Mouse (Mus musculus): ENCODE measurements around the gene Reln. TPM values are rescaled to one million over a fixed set of nuclear protein-coding genes. Genes with fewer than 3 reads are reported as not detected.

Gene Reln
- polyA plus RNA-seq, 2 experiments from 2014 or later, result 0.46 TPM; not detected in 1

DNA sequence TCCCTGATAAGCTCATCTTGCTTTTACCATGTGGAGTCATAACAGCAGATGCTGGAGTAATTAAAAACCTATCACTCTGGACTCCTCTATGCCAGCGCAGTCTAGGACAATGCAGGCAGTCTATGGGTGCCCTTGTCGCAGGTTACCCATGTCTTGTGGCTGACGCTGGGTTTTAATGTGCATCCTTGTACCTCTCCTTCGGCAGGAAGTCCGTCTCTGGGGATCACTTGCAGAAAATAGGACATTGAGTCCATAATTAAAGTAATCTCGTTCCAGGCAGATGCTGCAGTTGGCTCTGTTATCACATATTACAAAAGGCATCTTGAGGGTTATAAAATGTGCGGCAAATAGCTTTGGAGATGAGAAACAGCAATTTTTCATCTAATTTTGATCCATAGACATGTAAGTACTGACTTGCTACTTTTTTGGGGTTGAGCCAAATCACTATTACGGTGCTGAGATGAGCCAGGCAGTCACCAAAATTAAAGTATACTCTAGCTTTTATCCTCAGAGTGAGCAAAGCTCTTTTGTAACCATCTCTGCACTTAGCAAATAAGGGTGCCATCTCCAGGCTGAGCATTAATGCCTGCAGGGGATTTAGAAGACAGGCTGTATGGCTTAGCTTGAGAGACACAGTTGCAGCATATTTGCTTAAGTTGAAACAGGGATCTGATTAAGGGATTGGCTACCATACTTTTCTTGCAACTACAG lies 136.0 kb downstream of the Reln start:
- no peak for ATAC-seq

GRCm38 (mm10) chr5:22197926-22198325 lies 146.6 kb downstream of the Reln start:
- no peak for ATAC-seq

GRCm38 (mm10) chr5:22196891-22197290 lies 147.6 kb downstream of the Reln start:
- no peak for ATAC-seq

DNA sequence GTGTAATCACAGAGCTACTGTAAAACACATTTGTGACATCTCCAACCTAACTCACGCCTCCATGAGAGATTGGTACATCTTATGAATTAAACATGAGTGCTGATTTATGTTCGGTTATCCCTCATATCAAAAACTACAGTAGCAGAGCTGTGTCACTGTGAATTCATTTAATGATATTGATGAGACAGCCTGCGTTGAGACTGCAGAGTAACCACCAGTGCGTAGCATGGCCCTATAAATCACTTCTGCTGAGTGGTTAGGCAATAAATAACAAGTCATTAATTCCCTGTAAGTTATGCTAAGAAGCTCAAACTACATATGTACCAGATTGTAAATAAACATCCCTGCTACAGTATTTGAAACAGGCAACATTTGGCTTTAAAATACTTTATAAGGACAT lies 148.0 kb downstream of the Reln start:
- no peak for ATAC-seq

DNA sequence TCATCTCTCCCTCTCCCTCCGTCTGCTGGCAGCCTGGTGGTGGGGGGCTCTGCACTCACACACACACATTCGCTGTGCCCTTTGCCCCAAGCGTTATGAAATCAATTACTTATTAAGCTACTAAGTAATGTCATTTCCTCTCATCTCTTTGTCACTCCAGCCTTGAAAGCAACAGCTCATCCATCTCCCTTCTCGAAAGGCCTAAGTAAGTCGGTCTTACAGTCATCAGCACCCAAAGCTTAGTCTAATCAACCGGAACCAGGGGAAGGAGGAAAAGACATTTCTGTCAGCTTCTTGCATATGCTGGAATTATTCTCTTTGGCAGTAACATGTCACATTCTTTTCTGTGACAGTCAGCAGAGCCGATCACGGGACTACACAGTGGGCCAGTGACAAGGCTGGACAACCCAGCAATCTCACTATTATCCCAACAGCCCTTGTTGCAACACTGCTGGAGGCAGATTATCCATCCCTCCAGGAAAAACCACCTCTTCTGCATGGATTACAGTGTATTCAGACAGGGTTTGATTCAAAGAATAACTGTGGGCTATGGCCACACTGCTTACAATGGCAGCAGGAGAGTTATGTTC lies 149.1 kb downstream of the Reln start:
- no peak for ATAC-seq

DNA sequence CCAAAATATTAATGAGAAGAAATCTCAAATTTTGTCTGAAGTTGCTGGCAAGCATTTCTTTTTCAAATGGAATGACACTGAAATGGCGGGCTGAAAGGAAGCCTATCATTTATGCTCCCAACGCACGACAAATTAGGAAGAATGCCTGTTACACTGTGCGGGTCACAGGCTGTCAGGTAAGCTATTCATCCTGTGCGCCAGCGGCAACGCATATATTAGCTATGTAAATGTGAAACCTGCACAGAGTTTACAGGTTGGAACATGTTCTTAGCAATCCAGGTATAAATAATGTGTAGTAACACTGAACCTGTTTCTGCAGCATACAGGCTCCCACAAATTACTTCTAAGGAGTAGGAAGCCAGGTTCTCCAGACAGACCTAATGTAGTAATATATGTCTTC lies 152.7 kb downstream of the Reln start:
- ATAC-seq, result no peak

DNA sequence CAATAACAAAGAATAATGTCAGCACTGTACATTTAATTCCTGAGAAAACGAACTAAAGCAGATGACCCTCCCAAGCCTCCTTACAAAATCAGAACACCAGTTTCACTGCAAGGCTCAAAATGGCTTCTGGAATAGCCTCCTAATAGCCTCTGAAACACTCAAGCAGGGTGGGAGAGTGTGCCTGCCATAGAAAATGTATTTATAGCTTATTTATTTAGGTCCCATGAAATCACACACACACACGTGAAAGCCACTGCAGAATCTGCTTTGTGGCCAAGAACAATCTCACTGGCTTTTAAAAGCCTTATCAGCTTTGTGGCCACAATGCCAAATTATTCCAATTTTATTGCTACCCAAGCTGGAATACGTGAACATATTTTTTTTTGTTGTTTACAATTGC lies 154.2 kb downstream of the Reln start:
- no peak for ATAC-seq

GRCm38 (mm10) chr5:22187599-22187998 lies 156.9 kb downstream of the Reln start:
- ATAC-seq, result no peak

DNA sequence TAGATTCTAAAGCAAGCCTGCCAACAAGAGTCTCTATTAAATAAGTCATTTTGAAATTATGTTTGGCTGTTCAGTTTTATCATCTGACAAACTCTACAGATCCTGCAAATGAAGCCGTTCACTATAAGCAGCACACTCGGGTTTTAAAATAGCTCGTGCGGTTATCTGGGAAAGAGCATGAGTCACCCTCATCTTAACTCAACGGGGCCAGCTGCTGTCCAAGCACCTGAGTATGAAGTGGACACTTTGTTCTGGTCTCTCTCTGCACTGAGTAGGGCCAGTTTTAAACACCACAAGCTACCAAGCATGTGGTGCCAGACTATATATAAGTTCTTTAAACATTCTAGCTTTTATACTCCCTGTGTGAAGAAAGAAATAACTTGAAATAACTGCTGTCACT lies 168.0 kb downstream of the Reln start:
- no peak for ATAC-seq

GRCm38 (mm10) chr5:22171336-22171735 lies 173.2 kb downstream of the Reln start:
- no peak for ATAC-seq

DNA sequence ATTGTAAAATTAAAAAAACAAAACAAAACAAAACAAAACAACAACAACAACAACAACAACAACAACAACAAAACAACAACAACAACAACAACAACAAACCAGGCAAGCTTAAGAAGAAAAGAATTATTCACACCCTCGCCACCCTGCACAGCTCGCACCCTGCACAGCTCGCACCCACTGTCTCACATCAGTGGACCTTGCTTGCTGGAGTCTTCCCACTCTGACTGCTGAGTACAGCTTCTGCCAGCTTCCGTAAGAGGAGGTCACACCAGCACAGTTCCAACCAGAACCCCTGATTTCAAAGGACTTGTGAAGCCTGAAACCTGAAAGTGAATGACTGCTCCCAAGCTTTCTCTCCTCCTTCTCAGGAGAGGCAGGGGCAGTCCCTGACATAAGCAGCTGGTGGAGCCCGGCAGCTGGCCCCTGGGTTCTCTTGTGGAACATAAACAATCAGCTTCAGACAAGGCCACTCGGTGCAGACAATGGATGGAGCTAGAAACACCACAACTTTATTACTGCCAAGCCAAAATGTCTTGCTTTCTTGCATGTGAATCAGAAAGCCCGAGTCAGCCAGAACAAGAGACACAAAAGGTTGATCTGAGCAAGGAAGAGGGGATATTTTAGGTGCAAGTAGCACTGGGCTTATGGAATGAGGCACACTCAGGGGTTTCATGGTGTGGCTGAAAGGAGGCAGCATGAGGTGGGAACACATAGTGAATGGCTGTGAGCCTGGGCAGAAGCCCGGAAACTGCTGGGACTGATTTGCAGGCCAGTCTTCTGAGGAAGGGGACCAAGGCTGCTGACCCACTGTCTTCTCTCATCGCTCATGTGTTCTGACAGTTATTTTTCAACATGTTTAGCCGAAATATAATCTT lies 180.2 kb downstream of the Reln start:
- ATAC-seq, result no peak

DNA sequence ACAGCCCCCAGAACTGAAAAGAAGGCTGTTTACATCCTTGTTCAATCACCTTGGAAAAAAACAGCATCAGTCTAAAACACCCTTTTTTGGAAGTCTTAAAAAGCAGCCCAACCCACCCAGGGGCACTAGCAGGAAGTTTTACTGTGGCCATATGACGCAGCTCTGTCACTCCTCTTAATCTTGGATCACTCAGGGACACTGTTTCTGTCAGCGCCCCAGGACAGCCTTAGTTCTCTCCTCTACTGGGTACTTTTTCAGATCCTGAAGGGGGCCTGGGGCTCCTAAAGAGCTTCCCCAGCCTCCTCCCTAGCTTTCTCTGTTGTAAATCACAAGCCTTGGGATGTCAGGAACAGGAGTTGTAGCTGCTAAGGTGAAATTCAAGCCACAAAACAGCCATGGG lies 183.6 kb downstream of the Reln start:
- ATAC-seq, result no peak

GRCm38 (mm10) chr5:22158754-22159153 lies 185.7 kb downstream of the Reln start:
- no peak for ATAC-seq

GRCm38 (mm10) chr5:22153601-22154000 lies 190.9 kb downstream of the Reln start:
- no peak for ATAC-seq

DNA sequence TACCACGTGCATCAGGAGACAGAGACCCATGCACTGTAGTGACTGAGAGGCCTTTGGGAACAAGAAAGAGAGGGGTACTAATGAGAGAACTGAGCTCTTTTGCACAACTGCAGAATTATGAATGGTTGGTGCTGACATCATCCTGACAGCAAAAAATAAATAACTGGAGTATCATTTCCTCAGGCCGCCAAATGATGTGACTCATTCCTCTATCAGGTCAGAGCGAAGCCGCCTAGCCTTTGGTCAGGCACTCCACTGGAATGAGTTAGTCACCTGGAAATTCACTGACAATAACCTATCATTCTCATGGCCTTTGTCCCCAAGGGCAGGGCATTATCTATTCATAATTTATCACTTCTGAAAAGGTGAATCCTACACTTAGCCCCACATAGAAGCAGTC lies 202.7 kb downstream of the Reln start:
- ATAC-seq, result no peak

GRCm38 (mm10) chr5:22139015-22139414 lies 205.5 kb downstream of the Reln start:
- no peak for ATAC-seq

DNA sequence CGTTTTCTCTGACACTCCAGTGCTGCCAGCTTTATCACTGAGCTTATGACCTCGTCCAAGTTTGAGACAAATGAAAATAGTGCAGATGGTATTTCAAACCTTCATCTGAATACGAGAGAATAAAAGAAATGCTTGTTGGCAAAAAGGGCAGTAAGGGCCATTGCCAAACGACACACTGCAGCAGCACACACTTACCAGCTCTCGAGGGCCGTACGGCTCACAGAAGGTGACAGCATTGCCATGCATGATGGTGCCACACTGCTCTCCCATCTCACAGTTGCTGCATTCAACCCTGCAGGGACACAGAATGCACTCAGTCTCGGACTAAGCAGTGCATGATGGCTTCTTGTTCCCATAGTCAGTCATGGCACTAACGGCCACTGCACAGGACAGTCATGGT lies 210.1 kb downstream of the Reln start:
- ATAC-seq, result no peak

DNA sequence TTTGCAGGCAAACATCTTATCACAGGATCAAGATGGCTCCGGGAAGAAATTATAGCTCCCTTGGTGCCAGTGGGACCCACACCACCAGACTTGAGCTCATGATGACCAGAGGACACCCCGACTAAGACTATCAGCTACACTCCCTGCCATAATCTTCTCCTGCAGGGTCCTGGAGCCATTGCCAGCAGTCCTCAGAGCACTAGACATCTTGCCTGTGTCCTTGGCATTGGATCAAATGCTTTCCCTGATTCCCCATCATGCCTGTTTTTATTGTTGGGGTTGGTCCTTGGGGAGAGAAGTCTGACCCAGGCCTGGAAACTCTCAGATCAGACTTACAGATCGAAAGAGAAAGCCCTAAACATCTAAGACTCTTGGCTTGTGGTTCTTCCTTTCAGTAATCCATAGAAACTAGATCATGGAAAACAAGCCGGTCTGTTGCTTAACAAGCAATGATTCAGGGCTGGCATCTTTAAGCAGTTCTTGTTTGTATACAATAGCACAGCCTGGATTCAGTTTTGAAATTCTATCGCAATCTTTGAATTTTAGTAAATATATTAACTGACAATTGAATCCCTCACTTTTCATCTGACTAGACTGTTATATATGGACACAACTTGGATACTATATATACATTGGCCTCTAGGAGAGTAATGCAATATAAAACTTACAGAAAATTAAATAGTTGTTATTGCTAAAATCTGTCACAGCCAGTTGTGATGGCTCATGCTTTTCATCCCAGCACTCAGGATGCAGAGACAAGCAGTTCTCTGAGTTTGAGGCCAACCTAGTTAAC lies 212.6 kb downstream of the Reln start:
- no peak for ATAC-seq

- no peak for ATAC-seq
Observed at GRCm38 (mm10) chr5:22127583-22127982, 216.9 kb downstream of the Reln start.

GRCm38 (mm10) chr5:22119296-22119695 lies 225.2 kb downstream of the Reln start:
- no peak for ATAC-seq

GRCm38 (mm10) chr5:22118456-22118855 lies 226.0 kb downstream of the Reln start:
- no peak for ATAC-seq

- no peak for ATAC-seq
Observed at GRCm38 (mm10) chr5:22116922-22117321, 227.6 kb downstream of the Reln start.
